Mouse (Mus musculus) layer of hippocampus, adult 18-20 months (tissue): ENCODE results near the gene Thbs2. TPM values are rescaled to one million over a fixed set of nuclear protein-coding genes. Genes with fewer than 3 reads are reported as not detected.

Source experiments
- DNase-seq, 2 experiments: peaks; one replicate each; pipeline ENCODE4 v3.0.0; 2022; ENCODE audit warnings: low spot score in 2 of 2
- total RNA-seq, 2 experiments: library from RNA; stranded (reverse); gene quantifications; 2 replicates each; pipeline ENCODE4 v1.2.3; 2021

Gene Thbs2
- total RNA-seq, 2 experiments from 2014 or later, result 3.0 to 4.0 TPM

DNA sequence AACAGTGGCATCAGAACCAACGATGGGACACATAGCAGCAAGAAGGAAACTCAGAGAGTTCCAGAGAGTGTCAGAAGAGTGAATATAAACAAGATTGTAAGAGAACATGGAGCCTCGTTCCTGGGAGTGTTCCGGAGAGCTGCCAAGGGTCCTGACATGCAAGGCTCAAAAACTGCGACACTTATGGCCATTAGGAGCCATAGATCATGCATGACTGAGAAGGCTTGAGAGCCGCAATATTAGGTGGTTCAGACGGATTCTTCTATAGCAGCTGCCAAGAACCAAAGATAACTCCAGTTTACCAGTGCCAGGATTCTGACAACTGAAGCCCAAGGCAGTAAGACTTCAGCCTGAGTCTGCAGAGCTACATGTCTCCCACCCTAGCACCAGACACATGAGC, 3.1 kb upstream of the Thbs2 start:
- DNase-seq, result no peak

DNA sequence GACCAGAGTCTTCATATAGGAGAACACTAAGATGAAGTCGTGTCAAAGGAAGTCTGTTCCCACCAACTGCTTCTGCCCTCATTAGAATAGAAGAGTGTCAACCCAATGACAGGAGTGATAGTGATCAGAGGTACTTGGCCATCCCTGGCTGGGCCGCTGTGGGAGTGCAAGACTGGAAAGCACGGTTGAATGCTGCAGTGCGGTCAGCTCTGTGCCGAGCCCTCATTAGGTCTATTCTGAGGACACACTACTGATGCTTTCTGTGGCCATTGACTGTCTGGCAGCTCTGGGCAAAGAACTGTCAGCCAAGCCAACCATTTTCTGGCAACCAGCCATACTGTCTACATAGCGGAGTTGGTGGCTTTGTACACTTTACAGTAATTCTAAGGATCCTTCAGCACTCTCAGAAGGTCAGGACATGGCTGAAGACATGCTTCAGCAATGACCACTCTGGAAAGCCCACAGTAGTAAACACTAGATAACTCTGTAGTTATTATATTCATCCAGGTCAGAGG, 2.3 kb upstream of the Thbs2 start:
- no peak for DNase-seq

DNA sequence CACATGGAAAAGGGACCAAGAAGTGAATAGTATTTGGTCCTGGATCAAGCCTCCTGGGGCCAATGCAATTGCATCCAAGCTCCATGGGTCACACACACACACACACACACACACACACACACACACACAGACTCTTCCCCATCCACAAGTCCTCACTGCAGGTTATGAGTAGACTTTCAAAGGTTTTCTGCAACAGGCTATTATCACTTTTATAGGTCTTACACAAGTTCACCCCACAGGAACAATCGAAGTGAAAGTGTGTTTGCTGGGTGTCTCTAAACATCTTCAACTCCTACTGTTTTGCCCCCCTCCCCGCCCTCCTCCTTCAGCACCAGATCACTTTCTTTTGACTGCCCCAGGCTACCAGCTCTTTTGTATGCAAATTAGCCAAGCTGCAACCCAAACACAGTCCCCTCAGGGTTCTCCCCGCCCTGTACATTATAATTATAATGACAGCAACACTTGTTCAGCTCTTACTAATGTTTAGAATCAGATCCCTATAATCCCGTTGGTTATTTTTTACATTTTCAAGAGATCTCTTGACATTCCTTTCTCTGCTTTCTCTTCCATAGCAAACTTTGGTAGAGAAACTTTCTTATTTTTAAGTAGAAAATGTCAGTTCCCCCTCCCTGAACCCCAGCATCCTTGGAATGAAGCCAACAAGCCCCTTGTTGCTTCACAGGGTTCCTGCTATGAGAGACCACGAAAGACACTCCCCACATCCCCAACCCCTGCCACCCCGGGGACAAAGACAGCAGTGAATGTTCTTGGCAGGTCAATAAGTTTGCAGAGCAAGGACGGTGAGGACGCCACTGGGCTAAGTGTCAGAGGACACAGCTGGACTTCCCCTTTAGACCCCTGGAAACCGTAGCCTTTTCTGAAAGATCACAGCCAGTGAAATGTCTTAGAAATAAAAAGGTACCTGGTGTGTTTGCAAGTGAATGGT, 714 bp downstream of the Thbs2 start:
- DNase-seq, result no peak

DNA sequence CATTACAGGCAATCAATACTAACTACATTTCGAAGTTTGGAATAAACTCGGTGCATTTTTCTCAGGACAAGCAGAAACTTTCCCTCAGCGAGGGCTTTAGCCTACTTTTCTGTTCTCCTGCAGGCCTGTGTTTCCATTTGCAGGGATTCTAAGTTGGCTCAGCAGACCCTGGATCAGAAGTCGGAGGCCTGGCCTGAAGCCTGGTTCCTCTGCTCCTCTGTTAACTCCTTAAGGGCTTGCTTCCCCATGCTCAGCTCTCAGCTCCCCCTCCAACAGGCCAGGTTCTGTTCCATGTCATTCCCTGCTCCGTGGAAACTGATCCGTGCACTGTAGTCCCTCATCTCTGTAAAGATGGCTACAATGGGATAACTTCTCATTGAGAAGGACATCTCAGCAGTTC, 2.1 kb downstream of the Thbs2 start:
- DNase-seq, result no peak

DNA sequence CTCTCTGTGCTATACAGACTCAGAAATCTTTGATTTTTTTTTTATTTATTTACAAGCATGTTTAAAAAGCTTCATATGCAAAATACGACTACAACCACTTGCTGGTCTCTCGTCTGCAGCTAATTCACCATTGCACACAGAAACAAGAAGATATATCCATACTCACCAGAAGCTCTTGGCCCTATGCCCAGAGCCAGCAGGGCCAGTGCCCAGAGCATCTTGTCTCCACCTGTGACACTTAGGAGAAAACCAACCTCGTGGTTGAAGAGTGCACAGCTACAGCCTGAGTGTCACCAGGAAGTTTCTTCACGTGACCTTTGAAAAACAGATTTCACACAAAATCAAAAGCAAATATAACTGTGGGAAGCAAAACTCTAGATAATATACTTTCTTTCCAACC, 2.8 kb downstream of the Thbs2 start:
- no peak for DNase-seq

DNA sequence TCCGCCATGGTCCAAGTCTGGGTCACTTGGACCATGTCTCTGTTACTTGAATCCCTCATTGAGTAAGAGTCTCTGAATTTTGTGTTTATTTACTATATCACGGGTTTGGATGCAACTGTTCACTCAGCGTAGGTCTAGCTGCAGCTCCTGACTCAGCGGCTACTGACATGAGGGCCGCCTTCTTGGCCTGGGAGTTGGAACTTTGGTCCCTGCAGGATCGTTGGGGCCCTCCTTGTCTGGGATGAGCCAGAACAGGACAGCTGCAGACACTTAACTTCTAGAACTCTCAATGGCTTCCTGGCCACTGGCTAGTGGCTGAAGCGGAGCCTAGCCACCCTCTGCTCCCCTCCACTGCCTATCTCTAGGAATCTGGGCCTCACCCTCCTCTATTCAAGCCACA, 11.2 kb downstream of the Thbs2 start:
- no peak for DNase-seq

DNA sequence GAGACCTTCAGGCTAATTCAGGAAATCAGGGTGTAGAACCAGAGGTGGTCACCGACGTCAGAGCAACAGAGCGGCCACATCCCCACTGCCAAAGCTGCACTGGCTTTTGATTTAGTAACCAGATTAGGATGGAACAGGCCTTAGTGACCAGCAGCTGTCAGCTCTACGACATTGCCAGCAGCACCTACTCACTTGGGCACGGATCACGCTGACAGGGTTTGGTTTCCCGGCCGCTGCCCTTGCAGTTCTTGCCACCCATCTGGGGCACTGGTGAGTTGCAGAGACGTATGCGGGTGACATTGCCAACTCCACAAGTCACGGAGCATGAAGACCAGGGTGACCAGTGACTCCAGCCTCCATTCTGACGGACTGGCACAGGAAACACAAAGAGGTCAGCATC, 13.0 kb downstream of the Thbs2 start:
- no peak for DNase-seq

DNA sequence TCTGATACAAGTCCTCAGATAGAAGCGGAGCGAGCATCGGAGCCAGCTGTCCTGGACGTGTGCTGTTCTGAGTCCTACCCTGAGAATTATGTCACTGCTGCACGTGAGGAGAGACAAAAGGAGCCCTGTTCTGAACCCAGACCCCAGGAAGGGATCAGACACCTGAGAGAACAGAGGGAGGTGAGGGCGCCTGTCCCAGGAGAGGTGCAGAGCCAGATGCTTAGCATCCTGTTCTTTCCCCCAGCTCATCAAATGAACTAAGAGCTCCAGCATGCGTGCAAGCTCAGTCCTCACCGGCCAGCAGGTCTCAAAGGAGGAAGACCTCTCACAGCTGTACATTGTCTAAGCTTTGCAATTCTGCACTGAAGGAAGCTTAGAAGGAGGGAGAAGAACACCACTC, 16.8 kb downstream of the Thbs2 start:
- no peak for DNase-seq

DNA sequence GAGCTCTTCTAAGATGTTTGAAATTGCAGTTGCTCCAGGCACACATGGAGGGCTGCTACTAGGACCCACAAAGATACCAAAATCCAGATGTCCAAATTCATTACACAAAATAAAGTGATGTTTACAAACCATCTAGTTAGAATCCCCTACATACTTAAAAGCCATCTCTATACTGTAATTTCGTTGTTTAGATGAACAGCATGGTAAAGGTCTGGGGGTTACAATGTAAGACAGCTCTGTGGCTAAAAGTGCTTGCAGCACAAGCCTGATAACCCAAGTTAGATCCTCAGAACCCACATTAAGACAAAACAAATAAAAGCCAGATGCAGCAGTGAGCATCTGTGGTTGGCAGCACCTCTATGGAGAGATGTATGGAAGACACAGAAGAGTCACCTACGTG, 18.5 kb downstream of the Thbs2 start:
- DNase-seq, result no peak

DNA sequence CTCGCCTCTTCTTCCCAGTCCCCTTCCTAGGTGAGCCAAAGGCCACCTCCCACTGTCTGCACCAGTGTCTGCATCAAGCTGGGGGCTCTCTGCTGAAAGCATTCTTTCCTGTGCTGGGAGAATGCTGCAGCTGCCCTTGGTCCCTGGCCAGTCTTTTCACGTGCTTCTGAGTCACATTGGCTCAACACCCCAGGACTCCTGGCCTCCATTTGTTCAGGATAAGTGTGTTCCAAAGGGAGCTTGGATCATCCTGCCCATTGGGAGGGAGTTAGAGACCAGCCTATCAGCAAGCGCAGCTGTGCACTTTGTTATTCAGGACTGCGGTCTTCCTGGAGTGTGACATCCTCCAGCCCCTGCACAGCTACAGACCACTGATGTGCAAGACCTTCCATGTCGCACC, 21.6 kb downstream of the Thbs2 start:
- DNase-seq, result peak in 1 of 2 experiments; percentile 57

DNA sequence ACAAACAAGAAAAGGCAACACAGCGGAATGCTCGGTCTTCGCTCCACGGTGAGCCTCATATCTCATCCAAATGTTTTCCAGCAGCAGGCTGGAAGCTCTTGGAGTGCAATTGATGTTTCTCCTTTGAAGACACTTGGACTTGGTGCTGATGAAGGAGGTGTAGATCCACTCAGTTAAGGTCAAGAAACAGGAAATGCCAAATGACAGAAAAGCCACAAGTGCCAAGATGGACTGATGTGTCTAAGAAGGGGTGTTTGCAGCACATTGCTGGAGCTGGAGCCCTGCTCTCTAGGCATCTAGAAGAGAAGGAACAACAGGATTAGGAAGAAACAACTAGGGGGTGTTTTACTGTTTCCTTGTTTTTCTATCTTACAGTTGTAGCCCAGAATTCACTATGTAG, 26.8 kb downstream of the Thbs2 start:
- DNase-seq, result no peak

DNA sequence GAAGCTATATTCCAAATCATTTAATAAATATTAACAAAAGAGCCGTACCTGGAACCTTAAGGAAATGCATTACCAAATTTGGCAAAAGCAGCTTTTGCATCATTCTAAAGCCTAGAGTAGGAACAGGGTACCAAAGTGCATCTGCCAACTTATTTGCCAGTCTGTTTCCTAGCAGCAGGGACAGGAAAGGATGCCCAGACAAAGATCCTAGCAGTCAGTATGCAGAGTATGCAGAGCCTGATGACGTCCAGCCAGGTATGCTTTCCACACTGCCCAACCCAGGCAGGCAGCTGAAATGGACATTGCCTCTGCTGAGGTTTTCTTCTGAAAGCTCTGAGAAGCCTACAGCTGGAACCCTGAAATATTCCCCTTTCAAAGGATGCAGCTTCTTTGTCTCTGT, 27.6 kb downstream of the Thbs2 start:
- DNase-seq, result no peak

DNA sequence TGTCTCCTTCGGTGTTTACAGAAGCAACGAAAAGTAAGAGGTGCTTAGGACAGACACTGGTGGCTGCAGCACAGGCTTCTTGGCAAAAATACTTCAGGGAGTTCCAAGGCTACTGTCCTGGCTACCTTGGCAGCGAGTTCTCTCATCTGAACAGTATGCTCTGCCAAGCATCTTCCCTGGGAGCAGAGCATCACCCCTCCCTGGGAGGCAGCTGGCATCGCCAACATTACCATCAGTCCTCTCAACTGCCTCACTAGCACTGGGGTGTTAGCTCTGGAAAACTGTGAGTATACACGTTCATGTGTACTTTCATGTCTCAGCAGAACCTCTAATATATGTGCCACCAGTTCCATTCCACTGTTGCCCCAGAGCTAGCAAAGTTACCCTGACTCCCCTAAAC, 30.7 kb downstream of the Thbs2 start:
- no peak for DNase-seq

DNA sequence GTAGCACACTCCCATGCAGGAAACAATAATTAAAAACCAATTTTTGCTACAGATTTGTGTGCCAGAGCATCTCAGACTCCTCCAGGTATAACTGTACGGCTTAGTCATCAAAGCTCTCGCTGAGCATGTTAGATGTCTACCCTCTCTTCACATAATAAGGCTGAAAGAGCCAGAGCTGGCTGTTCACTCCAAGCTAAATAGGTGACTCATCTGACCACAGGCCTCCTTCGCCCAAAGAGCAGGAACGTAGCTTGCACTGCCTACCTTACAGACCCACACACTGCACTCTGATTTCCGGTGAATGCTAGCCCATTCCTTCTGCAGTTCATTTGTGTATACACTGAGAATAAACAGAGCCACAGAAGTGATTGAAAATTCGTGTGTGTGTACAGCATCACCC, 31.6 kb downstream of the Thbs2 start:
- no peak for DNase-seq

DNA sequence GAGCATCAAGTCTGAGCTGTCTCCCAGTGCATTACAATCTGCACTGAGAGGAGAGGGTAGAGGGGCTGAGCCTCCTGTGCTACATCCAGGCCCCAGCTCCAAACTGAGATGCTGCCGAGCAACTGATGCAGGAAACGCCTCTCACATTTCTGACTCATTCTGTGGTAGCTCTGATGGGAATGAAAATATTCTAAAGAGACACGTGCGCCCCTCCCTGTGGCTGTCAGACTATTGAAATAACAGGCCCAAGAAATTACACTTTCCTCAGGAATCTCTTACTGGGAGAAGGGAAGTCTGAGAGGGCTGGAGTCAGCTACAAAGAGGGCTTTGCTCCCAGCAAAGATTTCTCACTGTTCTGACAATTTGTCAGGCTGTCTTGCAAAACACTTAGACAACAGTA, 34.3 kb downstream of the Thbs2 start:
- DNase-seq, result peak; percentile 25 to 32

DNA sequence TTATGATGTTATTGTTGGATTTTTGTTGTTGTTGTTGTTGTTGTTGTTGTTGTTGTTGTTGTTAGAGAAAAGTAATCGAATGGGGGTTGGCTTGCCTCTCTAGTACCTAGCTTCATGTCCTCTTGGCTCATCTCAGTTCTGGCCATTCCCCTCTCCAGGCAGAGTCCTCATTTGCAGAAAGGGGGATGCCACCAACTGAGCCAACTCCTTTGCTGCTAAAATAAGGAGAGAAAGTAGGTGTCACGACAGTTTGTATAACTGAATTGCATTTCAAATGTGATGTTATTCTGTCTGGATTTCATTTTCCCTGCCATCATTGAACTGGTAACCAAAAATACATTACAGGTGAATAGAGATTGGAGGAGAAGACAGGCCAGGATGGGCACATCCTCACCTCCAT, 35.9 kb downstream of the Thbs2 start:
- DNase-seq, result no peak

DNA sequence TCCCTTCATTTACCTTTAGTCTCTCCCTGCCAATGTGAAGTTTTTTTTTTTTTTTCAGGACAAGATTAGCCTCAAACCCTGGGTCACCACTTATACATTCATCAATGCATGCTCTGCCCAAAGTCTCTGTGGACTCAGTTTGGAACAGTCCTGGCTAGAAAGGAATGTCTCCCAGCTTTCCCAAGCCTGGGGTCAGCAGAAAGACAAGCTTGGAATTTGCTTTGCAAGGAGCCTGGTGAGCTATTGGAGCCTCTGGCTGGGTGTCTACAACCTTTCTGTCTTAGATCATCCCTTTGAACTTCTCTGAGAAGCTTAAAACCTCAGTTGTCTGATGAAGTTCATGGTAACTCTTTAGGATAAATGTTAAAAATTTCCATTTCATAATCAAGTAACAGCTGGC, 36.9 kb downstream of the Thbs2 start:
- DNase-seq, result no peak

DNA sequence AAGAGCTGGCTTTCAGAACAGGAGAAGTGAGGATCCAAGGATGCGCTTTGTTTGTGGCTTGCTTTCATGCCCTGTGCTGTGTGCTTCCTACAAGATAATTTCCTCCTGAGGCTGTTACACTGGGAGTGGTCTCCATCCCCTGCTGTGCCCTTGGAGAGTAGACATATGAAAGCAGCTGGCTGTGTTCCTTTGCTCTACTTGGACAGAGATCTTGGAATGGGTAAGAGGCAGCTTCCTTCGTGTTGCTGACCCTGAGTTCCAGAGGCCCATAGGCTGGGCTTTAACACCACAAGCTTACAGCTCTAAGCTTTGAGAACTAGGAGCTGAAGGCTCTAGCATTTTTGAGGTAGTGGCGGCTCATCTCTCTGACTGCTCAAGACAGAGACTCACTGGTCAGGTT, 39.1 kb downstream of the Thbs2 start:
- no peak for DNase-seq

DNA sequence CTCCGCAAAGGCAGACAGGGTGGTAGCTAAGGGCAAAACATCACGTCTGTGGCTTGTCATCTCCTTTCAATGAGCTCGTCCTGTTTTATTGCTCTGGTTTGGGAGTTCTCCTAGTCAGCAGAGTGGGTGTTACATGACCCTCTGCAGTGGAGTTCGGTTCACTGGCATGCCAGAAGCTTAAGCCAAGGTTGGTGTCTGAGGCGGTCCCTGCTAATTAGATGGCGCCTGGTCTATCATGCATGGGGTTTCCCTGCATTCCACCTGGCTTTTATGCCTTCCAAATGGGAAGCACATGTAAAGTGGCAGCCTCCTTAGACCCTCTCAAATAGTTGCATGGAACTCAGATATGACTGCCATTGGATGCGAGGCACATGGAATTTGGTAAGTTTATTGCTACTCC, 42.0 kb downstream of the Thbs2 start:
- DNase-seq, result no peak

DNA sequence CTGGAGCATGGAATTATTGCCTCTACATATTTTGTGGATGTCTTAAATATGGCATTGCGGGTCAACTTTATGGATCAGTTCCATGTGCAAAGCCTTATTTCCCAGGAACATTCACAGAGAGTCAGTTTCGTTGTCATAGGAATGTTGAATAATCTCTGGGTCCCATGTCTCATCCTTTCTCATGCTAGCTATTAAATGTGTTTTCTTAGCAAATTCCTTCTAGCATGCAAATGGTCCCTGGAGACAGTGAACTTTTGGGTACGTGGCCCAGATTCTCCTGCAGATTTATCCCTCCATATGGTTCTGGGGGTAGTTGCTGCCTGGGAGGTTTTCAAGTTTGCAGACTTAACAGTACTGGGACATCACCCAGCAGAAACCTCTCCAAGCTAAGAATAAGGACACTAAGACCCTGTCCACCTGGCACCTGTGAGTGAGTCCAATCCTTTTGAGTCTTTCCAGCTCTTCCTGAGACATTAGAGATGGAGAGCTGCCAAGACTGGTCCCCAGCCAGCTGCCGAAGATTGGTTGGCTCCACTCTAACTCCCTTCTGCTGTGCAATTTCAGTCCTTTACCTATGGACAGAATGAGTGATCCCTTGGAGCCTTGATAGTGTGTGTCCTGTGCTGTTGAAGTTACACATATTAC, 45.9 kb downstream of the Thbs2 start:
- DNase-seq, result no peak

DNA sequence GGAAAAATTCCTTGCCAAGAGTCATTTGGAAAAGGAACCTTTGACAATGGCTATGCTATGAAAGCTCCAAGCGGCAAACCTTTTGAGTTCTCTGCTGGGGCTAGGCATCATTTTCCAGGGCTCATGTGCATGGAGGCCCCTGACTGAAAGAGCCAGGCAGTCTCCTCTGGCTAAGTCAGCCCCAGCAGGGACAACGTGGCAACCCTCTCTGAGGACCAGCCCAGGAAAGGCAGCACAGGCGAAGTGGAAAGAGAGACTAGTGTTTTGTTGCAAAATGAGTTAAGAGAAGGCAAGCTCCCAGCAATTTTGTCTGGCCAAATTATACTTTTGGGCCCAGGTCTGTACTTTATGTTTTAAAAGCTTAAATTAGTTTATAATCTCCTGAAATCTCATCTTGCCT, 50.0 kb downstream of the Thbs2 start:
- DNase-seq, result no peak

DNA sequence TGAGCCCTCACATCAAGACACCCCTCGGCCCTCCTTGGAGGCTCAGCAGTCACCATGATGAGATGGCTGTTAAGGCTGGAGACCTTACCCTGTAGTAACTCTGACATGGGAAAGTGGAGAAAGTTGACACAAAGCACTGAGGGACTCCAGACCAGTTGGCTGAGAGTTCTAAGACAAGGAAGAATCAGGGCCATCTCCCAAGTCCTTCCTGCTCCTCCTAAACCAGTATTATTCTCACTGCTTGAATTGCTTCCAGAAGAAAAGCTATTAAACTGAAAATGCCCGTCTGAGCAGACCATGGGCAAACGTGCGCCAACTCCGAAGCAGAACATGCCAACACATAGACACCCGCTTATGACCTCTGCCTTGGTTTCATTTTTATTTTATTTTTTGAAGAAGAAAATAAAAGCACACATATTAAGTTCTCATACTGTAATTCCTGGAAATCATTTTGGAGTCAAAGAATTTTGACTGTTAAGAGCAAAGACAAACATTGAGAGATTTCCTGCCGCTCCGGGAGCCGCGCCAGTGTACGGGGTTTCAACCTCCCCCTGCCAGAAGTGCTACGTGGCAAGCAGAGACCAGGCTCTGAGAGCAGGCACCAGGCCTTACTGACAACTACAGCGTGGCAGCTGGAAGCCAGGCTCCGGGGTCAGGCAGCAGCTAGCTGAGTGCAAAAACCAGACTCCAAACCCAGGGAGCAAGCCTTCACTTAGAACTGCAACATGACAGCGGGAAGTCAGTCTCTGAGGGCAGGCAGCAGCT, 53.5 kb downstream of the Thbs2 start:
- DNase-seq, result no peak
